Mouse (Mus musculus) cerebellum, adult (tissue): Measurements from ENCODE around the gene Pafah1b2.

ENCODE experiments used
- ATAC-seq: cut with Nextera tagmentation; 2 replicates; pipeline ENCODE4 v1.9.2; 2017; ENCODE audit warnings: mild to moderate bottlenecking, moderate library complexity, mixed read lengths; ENCODE audit not compliant: insufficient number of reproducible peaks, low FRiP score, low TSS enrichment

Gene Pafah1b2

GRCm38 (mm10) chr9:46012091-46013008 lies at the start of gene Pafah1b2, which contains the start of gene Sik3:
TSS of gene Pafah1b2 (minus strand) at chr9:46012690.
TSS of gene Sik3 (plus strand) at chr9:46012820.
- ATAC-seq, result peak; percentile 76

DNA sequence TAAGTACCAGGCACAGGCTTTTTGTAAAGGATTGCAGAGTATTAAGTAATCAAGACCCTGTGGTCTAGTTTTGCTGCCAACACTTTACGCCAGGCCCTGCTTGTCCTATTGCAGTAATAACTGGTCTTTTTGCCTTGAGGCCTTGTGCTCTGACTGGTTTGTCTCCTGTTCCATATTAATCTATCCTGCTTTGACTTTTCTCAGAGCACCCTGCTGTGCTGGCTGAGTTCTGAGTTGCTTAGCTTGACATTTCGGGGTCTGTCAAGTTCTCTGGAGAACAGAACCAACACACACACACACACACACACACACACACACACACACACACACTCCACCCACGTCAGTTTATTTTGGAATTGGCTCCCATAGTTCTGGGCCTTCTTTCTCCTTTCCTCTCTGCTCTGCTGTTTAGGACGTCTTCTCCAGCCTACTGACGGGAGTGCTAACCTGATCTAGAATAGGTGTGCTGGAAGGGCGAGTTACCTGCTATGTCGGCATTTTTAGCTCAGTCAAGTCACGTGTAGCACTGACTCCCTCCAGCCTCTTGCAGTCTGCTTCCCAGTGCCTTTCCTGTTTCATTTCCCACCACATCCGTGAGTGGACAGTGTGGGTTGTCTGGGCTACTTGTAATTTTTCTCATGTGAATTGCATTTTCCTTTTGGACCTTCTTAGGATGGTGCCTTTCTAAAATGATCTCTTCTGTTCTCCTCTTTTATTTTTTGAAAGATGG lies 49.4 kb upstream of the Pafah1b2 start:
- ATAC-seq, result no peak

- no peak for ATAC-seq
Measured at GRCm38 (mm10) chr9:46060249-46060648, 47.8 kb upstream of the Pafah1b2 start.

GRCm38 (mm10) chr9:46058065-46058464 lies 45.6 kb upstream of the Pafah1b2 start:
- ATAC-seq, result no peak

DNA sequence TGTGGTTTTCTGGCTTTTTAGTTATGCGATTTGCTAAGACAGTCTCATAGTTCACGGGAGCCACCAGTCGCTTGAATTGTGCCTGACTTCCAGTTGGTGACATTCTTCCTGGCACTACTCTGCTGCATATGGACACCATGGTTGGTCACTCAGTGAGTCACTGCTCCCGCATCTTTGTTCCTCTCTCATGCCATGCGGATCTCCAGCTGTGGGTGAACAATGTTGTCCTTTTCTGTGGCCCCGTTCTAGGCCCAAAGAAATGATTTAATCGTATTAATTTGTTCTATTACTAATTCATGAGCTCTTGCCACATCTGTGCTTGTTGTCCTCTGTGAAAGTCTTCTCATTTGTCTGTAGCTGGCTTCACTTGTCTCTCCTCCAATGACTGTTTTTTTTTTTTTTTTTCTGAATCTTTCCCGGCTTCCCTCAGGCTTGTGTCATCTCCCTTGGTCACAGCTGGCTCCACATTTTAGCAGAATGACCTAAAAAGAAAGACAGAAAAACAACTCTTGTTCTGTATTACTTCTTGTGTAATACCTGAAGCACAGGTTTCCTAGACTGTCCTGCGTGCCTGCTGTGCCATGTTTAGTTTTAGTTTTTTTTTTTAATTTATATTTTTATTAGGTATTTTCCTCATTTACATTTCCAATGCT lies 40.6 kb upstream of the Pafah1b2 start:
- 0 out of 2 replicates have a peak, but pooled peaks have one; percentile 56 for ATAC-seq

DNA sequence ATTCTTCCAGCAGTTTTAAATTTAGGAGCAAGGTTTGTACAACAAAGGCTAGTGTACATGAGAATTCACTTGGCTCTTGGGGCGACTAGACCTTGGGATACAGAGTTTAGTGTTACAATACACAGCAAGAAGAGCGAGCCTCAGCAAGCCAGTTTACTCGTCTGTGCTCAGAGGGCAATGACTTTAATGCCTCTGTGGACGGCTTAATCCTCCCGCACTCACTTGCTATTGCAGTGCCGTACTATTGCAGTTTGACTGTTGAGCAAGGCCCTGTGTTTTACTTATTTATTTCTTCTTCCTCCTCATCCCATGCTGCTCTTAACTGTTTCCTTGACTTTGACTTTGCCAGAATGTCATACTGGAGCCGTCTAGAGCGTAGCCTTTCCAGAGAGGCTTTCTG lies 37.7 kb upstream of the Pafah1b2 start:
- no peak for ATAC-seq

- ATAC-seq, result no peak
Measured at GRCm38 (mm10) chr9:46049525-46049924, 37.0 kb upstream of the Pafah1b2 start.

DNA sequence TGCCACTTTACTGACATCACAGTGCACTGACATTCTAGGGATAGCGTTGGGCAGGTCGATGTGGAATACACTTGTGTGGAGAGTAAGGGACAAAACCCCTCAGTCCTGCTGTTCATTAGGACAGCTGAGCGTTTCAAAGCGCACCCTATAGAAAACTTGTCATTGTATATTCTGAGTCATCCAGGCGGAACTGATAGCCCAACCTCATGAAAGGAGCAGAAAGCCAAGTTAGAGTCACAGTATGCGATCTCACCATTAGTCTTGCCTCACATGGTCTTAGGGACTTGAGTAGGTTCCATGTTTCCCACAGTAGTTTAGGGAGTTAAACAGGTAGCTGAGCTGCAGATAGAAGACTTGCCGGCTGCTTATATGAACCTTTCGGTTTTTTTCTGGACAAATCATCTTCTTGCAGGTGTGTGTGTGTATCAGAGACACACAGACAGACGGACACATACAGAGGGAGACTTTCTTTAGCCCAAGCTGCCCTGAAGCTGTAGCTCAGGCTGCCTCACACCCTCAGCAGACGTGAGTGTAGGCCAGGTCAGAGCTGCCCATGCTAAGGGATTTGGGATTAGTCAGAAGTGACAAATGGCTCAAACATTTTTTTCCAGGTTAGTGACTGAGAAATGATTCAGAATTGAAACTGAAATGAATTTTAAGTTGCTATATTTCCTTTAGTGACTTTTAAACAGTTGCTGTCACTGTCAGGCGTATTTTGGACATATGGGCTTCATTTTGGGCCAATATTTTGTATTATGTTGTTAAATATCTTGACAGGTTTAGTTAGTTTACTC lies 34.4 kb upstream of the Pafah1b2 start:
- ATAC-seq, result no peak

DNA sequence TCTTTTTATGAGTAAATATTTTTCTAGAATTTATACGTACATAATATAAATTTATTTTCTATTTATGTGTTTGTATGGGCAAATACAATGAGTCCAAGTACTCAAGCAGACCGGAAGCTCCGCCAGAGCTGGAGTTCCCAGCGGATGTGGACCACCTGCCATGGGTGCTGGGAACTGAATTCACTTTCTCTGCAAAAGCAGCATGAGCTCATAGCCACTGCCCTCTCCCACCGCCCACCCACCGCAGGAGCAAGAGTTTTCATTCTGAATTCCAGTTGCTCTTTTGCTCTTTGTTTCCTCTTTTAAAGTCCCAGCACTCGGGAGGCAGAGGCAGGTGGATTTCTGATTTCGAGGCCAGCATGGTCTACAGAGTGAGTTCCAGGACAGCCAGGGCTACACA lies 31.1 kb upstream of the Pafah1b2 start:
- ATAC-seq, result no peak

- no peak for ATAC-seq
Measured at GRCm38 (mm10) chr9:46042387-46042786, 29.9 kb upstream of the Pafah1b2 start.

- no peak for ATAC-seq
Measured at GRCm38 (mm10) chr9:46041186-46041585, 28.7 kb upstream of the Pafah1b2 start.

DNA sequence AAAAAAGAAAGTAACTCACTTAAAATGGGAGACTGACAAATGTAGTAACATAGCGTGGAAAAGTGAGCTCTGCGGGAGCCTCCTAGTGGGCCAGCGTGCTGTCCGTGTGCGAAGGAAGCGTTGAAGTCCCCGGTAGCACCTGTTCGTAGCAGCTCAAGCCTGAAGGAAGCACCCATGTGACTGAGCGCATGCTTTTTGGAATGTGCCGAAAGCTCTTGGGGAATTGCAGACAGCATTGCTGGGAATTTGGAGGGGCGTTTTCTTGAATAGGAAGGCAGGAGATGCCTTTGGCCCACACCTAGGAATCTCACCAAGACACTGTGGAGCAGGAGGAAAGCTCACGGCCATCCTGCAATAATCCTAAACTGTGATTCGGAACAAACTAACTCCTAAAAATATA lies 26.3 kb upstream of the Pafah1b2 start:
- no peak for ATAC-seq

DNA sequence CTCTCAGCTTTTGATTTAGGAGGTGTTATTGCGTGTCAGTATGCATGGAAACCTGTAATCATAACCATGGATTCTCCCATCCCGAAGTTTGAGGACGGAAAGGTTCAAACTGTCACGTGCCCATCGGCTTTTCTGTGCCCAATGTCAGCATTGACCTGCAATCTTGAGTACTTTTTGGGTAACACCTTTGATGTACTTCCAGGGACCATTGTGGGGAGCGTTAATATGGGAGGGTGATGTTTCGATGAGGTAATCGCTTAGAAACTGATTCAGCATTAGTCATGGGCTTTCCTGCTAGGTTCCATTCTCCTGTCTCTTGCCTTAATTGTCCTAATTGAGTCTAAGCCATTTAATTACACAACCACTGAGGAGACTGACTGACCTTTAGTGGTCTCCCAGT lies 24.4 kb upstream of the Pafah1b2 start:
- no peak for ATAC-seq

GRCm38 (mm10) chr9:46035290-46035871 lies 22.9 kb upstream of the Pafah1b2 start:
- no peak for ATAC-seq

DNA sequence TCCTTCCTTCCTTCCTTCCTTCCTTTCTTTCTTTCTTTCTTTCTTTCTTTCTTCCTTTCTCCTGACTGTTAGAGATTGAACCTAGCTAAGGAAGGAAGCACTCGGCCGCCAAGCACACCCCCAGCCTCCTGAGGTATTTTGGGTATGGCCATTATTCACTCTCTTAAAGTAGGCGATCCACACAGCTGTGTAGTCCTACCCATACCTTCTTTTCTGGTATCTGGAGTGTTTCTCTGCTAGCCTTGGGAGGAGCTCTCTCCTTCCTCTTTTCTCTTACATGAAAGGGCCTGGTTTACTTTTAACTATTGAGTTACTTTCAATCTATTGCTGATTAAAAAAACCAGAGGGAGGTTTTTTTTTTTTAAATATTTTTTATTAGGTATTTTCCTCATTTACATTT lies 21.4 kb upstream of the Pafah1b2 start:
- ATAC-seq, result no peak

DNA sequence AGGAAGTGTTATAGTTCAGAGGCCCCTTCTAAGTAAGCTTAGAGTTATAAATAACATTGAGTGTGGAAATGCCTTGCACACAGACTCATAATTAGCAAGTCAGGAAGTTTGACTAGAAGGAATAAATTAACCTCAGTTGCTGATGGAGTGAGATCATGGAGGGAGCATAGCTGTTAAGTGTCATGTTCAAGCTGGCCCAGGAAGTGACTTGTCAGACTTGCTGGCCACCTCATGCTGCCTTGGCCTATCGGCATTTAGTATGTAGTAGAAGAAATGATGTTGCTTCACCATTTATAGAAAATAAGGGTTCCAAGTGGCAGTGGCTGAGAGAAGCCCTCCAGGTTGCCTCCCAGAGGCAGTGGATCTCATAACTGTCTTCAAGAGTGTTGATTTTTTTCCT lies 20.6 kb upstream of the Pafah1b2 start:
- ATAC-seq, result no peak

GRCm38 (mm10) chr9:46032190-46032589 lies 19.7 kb upstream of the Pafah1b2 start:
- no peak for ATAC-seq

GRCm38 (mm10) chr9:46030968-46031367 lies 18.5 kb upstream of the Pafah1b2 start:
- ATAC-seq, result no peak

GRCm38 (mm10) chr9:46030184-46030583 lies 17.7 kb upstream of the Pafah1b2 start:
- ATAC-seq, result no peak

DNA sequence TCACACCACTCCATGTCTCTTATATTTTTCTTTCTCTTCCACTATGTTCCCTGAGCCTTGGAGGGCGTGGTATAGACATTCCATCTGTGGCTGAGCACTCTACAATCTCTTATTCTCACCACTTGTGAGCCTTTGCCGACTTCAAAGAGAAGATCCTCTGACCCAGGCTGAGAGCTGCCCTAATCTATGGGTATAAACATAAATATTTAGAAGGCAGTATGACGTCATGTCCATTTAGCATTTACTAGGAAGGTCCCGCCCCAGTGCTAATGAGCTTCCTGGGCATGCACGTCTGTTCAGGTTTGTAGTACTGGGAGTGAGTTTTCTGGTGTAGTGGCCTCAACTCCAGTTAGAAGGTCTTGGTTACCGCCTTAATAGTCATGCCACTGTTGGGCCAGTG lies 17.0 kb upstream of the Pafah1b2 start:
- no peak for ATAC-seq
